Mouse (Mus musculus): ENCODE measurements around the gene Ccdc185.

The Ccdc185 gene

GRCm38 (mm10) chr1:182747081-182747480 lies 1.9 kb downstream of the Ccdc185 start:
- no peak for DNase-seq (ENCODE audit: low spot score in 2 of 2)

GRCm38 (mm10) chr1:182735891-182736290 lies 13.1 kb downstream of the Ccdc185 start:
- no peak for DNase-seq (ENCODE audit: low spot score in 2 of 2)

- no peak for DNase-seq (ENCODE audit: low spot score in 2 of 2)
Observed at GRCm38 (mm10) chr1:182732695-182733094, 16.3 kb downstream of the Ccdc185 start.

GRCm38 (mm10) chr1:182729002-182729401 lies 20.0 kb downstream of the Ccdc185 start:
- no peak for DNase-seq (ENCODE audit: low spot score in 2 of 2)

GRCm38 (mm10) chr1:182727541-182727940 lies 21.4 kb downstream of the Ccdc185 start:
- DNase-seq (ENCODE audit: low spot score in 2 of 2) = no peak

- no peak for DNase-seq (ENCODE audit: low spot score in 2 of 2)
Observed at GRCm38 (mm10) chr1:182714236-182714935, 34.6 kb downstream of the Ccdc185 start.

GRCm38 (mm10) chr1:182711360-182711933 lies 37.5 kb downstream of the Ccdc185 start:
- DNase-seq (ENCODE audit: low spot score in 2 of 2) = no peak

GRCm38 (mm10) chr1:182707459-182707858 lies 41.5 kb downstream of the Ccdc185 start:
- no peak for DNase-seq (ENCODE audit: low spot score in 2 of 2)

- DNase-seq (ENCODE audit: low spot score in 2 of 2) = no peak
Observed at GRCm38 (mm10) chr1:182704882-182705281, 44.1 kb downstream of the Ccdc185 start.

GRCm38 (mm10) chr1:182699392-182700347 lies 49.3 kb downstream of the Ccdc185 start:
- DNase-seq (ENCODE audit: low spot score in 2 of 2) = no peak
